Mouse (Mus musculus) stomach, postnatal 0 days (tissue): ENCODE data around the gene Dnah11. TPM values are rescaled to one million over a fixed set of nuclear protein-coding genes. Genes with fewer than 3 reads are reported as not detected.
A peak's percentile ranks its signal among the peaks of the same experiment; 100 is the strongest.

ENCODE experiments used
- ATAC-seq: fragments of 200-750 bp; cut with Nextera tagmentation; 2 replicates; pipeline ENCODE4 v1.8.0; 2017; ENCODE audit not compliant: low FRiP score, low TSS enrichment
- DNase-seq: peaks from one replicate; pipeline ENCODE4 v3.0.0-alpha.2; 2016; ENCODE audit warnings: low spot score
- H3K27ac ChIP-seq: fragments of 300-500 bp; sonication (generic); replicated peaks from 2 replicates; pipeline ENCODE4 v1.5.1; 2014; ENCODE audit warnings: mild to moderate bottlenecking, control low read depth
- H3K27me3 ChIP-seq: fragments of 300-500 bp; sonication (generic); 2 replicates; pipeline ENCODE4 v1.6.1; 2014; ENCODE audit warnings: low read length; ENCODE audit not compliant: control insufficient read depth, insufficient read depth
- H3K36me3 ChIP-seq: fragments of 300-500 bp; sonication (generic); 2 replicates; pipeline ENCODE4 v1.6.1; 2014; ENCODE audit warnings: low read length, mixed read lengths; ENCODE audit not compliant: control insufficient read depth, insufficient read depth
- H3K4me1 ChIP-seq: fragments of 300-500 bp; sonication (generic); replicated peaks from 2 replicates; pipeline ENCODE4 v1.6.1; 2014; ENCODE audit warnings: antibody characterized with exemption; ENCODE audit not compliant: control insufficient read depth, insufficient read depth
- H3K4me2 ChIP-seq: fragments of 300-500 bp; sonication (generic); replicated peaks from 2 replicates; pipeline ENCODE4 v1.6.1; 2014; ENCODE audit warnings: low read depth, mild to moderate bottlenecking, control low read depth, moderate library complexity
- H3K4me3 ChIP-seq: fragments of 300-500 bp; sonication (generic); 2 replicates; pipeline ENCODE4 v1.5.1; 2014; ENCODE audit warnings: low read depth, low read length, control low read depth
- H3K9ac ChIP-seq: fragments of 300-500 bp; sonication (generic); 2 replicates; pipeline ENCODE4 v1.6.1; 2014; ENCODE audit warnings: mild to moderate bottlenecking, low read length, control low read depth, mixed read lengths
- H3K9me3 ChIP-seq: fragments of 300-500 bp; sonication (generic); 2 replicates; pipeline ENCODE4 v1.6.1; 2016; ENCODE audit warnings: low read length; ENCODE audit not compliant: control insufficient read depth
- CTCF ChIP-seq: IDR thresholded peaks from 2 replicates; pipeline ENCODE4 v1.5.1; 2016; ENCODE audit warnings: antibody characterized with exemption, low read depth, mild to moderate bottlenecking, moderate library complexity
- EP300 ChIP-seq: optimal IDR thresholded peaks from 2 replicates; pipeline ENCODE3; 2016; ENCODE audit warnings: antibody characterized with exemption
- WGBS: fragments of 180-500 bp; shearing (Covaris S2); extraction: QIAGEN DNeasy Blood & Tissue Kit; methylation state at CpG from one replicate; pipeline ENCODE4 v1.1.7; 2014; 5-methylcytosine and 5-hydroxymethylcytosine counted together
- polyA plus RNA-seq: library from polyadenylated mRNA; unstranded; fragments of >200 nt; fragmentation: Nextera tagmentation; extraction: Ambion mirVana; gene quantifications from 2 replicates; pipeline ENCODE4 v1.2.1, GENCODE M21; 2015

Gene Dnah11
- polyA plus RNA-seq, 1 experiment from 2014 or later, result 0.01 TPM

GRCm38 (mm10) chr12:117837376-117837775 lies 361.5 kb downstream of the Dnah11 start:
- Histone ChIP-seq H3K9me3 (no peaks in the 10 kb centered on the region), H3K9ac (no peak overlapping the region), H3K4me2 (no peak overlapping the region), H3K36me3 (no peaks in the 10 kb centered on the region), H3K27me3 (no peaks in the 10 kb centered on the region), H3K4me3 (no peak overlapping the region), H3K27ac (no peak overlapping the region), H3K4me1 (no peaks in the 10 kb centered on the region)
- DNase-seq, result no peak
- TF ChIP-seq CTCF (no peak), EP300 (no peak)
- 87% methylated on average over 4 of the region's 4 CpGs for WGBS
- ATAC-seq, result no peak

GRCm38 (mm10) chr12:117835371-117835770 lies 363.5 kb downstream of the Dnah11 start:
- no peak overlapping the region for H3K9ac ChIP-seq
- H3K27ac ChIP-seq, result no peak overlapping the region
- ATAC-seq (no peak), DNase-seq (no peak)
- H3K4me1 ChIP-seq, result no peaks in the 10 kb centered on the region
- no peak overlapping the region for H3K4me2 ChIP-seq
- no peaks in the 10 kb centered on the region for H3K36me3 ChIP-seq
- H3K4me3 ChIP-seq, result no peak overlapping the region
- no peak for TF ChIP-seq CTCF
- no peak for TF ChIP-seq EP300
- no peaks in the 10 kb centered on the region for H3K27me3 ChIP-seq
- H3K9me3 ChIP-seq, result no peaks in the 10 kb centered on the region
- WGBS, result 16% methylated on average over 10 of the region's 10 CpGs

GRCm38 (mm10) chr12:117834652-117835051 lies 364.2 kb downstream of the Dnah11 start:
- Histone ChIP-seq H3K4me3 (no peak overlapping the region), H3K4me1 (no peaks in the 10 kb centered on the region), H3K9ac (no peak overlapping the region), H3K27me3 (no peaks in the 10 kb centered on the region), H3K36me3 (no peaks in the 10 kb centered on the region), H3K27ac (no peak overlapping the region), H3K4me2 (no peak overlapping the region), H3K9me3 (no peaks in the 10 kb centered on the region)
- peak; percentile 10; the same call in 1 of the 2 replicates for TF ChIP-seq CTCF
- TF ChIP-seq EP300, result no peak
- no peak for ATAC-seq
- no peak for DNase-seq
- 81% methylated on average over 2 of the region's 2 CpGs for WGBS

GRCm38 (mm10) chr12:117832190-117832589 lies 366.7 kb downstream of the Dnah11 start:
- Histone ChIP-seq H3K36me3 (no peaks in the 10 kb centered on the region), H3K9me3 (no peaks in the 10 kb centered on the region), H3K4me3 (no peak overlapping the region), H3K9ac (no peak overlapping the region), H3K4me1 (no peaks in the 10 kb centered on the region), H3K4me2 (no peak overlapping the region), H3K27me3 (no peaks in the 10 kb centered on the region), H3K27ac (no peak overlapping the region)
- WGBS, result 41% methylated on average over 5 of the region's 5 CpGs
- no peak for TF ChIP-seq EP300
- TF ChIP-seq CTCF, result no peak
- no peak for ATAC-seq
- DNase-seq, result no peak

GRCm38 (mm10) chr12:117831351-117831961 lies 367.4 kb downstream of the Dnah11 start:
- ATAC-seq (peak; percentile 83), DNase-seq (peak; percentile 37)
- TF ChIP-seq EP300 (no peak), CTCF (no peak)
- Histone ChIP-seq H3K4me2 (no peak overlapping the region), H3K4me1 (no peaks in the 10 kb centered on the region), H3K36me3 (no peaks in the 10 kb centered on the region), H3K27me3 (no peaks in the 10 kb centered on the region), H3K4me3 (no peak overlapping the region), H3K27ac (no peak overlapping the region), H3K9me3 (no peaks in the 10 kb centered on the region), H3K9ac (no peak overlapping the region)
- 38% methylated on average over 8 of the region's 8 CpGs for whole genome bisulfite sequencing

GRCm38 (mm10) chr12:117828350-117828749 lies 370.5 kb downstream of the Dnah11 start:
- no peak for TF ChIP-seq CTCF
- TF ChIP-seq EP300, result peak; percentile 54
- peak; percentile 64 for ATAC-seq

More at GRCm38 (mm10) chr12:117828350-117828749, 370.5 kb downstream of the Dnah11 start:
- H3K4me3 ChIP-seq, result no peak overlapping the region
- DNase-seq, result peak; percentile 55
- H3K27ac ChIP-seq, result no peak overlapping the region
- no peak overlapping the region for H3K9ac ChIP-seq
- no peak overlapping the region for H3K4me2 ChIP-seq
- H3K27me3 ChIP-seq, result no peaks in the 10 kb centered on the region
- 22% methylated on average over 3 of the region's 3 CpGs for WGBS
- H3K4me1 ChIP-seq, result no peaks in the 10 kb centered on the region
- no peaks in the 10 kb centered on the region for H3K9me3 ChIP-seq
- H3K36me3 ChIP-seq, result no peaks in the 10 kb centered on the region

Other genes starting within 250 kb of the Dnah11 start
- gene Sp4, start 102.4 kb upstream of the Dnah11 start, polyA plus RNA-seq, result 2.2 and 2.4 TPM in 2 replicates